Mouse (Mus musculus) kidney, adult 11 months (tissue): ENCODE measurements at regions not wholly inside any gene's neighbourhood (a gene's known extent, or its start where the extent isn't known, plus 50 kb on each side); places are given as distances from the start of the nearest gene placed in this dataset.

Experiments
- DNase-seq: peaks from one replicate; pipeline ENCODE4 v3.0.0; 2022

DNA sequence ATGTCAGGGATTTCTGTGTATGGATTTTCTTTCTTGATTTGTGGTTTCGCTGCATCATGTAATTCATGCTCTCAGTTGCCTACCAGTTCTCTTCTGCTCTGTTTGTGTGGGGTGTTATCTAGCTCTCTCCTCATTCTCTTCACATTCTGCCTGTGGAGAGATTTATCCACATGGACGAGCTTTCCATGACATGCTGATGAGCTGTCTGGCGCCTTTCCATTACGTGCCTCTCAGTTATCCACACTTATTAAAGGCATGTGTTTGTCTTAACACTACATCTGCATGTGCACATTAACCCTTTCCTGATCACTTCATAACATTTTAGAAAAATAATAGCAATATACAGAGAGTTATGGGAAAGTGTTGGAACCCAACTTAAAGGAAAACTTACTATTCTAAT, 106.6 kb upstream of the Negr1 start:
- no peak for DNase-seq

DNA sequence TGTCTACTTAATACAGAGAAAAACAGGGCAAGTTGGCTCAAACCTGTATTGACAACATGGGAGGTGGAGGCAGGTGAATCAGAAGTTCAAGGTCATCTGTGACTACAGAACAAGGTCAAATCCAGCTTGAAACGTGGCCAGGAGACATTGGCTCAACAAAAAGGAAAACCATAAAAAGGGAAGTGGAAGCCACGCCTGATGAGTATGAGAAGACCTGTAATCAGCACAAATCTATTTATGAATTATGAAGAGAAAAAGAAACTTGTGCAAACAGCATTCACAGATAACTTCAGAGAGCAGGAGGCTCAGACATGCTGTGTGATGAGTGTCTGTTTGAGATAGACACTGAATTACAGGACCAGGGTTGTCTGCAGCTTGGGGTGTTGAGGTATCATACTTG, 98.3 kb upstream of the Negr1 start:
- DNase-seq, result no peak

DNA sequence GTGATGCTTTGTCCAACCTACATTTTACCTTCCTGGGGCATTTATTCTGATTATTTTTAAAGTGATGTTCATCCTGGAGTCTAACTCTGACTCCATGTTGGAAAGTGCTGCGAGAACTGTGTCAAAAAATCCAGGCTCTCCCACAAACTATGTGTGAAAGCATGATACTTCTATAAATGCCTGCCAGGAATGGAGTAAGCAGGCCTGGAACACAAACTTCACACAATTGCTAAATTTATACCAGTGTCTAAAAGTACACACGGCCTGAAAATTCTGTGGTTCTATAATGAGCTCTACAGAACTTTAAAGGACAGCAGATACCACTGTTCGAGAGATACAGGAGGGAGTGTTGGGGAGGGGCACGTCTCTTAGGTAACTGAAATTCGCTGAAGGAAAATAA, 96.0 kb upstream of the Negr1 start:
- no peak for DNase-seq

DNA sequence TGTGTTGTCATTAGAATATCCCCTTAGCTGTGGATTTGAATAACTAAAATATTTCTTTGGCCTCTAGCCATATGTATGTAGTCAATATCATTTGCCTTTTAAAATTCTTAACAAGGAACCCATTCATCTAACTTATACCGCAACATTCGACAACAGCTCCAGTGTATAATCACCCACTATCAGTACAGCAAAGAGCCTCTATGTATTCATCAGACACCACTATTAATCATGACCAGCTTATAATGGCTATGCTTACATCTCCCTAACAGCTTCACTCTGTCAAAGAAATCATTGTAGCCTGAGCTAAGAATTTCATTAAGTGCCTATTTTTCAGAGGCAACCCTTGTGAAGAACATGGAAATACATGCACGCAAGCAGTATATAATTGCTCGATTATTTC, 88.9 kb upstream of the Negr1 start:
- DNase-seq, result no peak
